Mouse (Mus musculus) megakaryocyte, embryonic 14.5 days (primary cell): ENCODE measurements around the gene Bud23.

Experiments used
- FLI1 ChIP-seq: IDR thresholded peaks from 2 replicates; pipeline ENCODE4 v1.6.1; 2012; ENCODE audit warnings: low read length, inconsistent platforms, mixed read lengths
- GATA1 ChIP-seq: IDR thresholded peaks from 3 replicates; pipeline ENCODE4 v1.6.1; 2012; ENCODE audit warnings: mixed read lengths, low read length, inconsistent platforms, borderline replicate concordance

- TF ChIP-seq FLI1: no peak
- no peak for TF ChIP-seq GATA1
These were observed 11.6 kb upstream of the Bud23 start for GRCm38 (mm10) chr5:135076368-135076767.
